Mouse (Mus musculus): ENCODE measurements around the gene Rbm47.

DNA sequence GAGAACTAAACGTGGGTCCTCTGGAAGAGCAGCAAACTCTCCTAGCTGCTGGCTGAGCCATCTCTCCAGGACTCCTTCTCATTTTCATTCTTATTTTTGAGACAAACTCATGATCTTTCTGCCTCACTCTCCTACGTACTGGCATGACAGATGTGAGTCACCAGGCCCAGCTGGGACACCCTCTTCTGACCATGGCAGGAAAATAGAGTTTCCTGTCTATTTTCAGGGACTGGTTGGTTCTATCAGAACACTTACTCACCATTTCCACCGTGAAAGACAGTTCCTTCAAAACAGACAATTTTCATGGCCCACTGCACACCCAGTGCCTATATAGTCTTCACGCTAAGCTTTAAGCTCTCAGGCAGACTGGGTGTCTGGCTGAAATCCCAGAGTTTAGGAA is 35.7 kb downstream of the Rbm47 start:
- TF ChIP-seq CTCF (IDR thresholded peaks at IDR 0.05; ENCODE audit: insufficient read depth, low read length) (no peak), POLR2A (IDR thresholded peaks at IDR 0.05; ENCODE audit: borderline replicate concordance, extremely low read depth, low read depth, low read length) (no peak)
